Mouse (Mus musculus) C2C12 (cell line): ENCODE measurements around the gene Cyp1a2.
A peak's percentile ranks its signal among the peaks of the same experiment; 100 is the strongest.

Experiments
- CTCF ChIP-seq: IDR thresholded peaks from one replicate; pipeline ENCODE4 v1.5.1; 2011; ENCODE audit not compliant: control insufficient read depth, insufficient read depth, insufficient read length
- MAX ChIP-seq: IDR thresholded peaks from one replicate; pipeline ENCODE4 v1.6.1; 2011; ENCODE audit warnings: mild to moderate bottlenecking, control low read depth
- MYOG ChIP-seq: IDR thresholded peaks from one replicate; pipeline ENCODE4 v1.6.1; 2011; ENCODE audit not compliant: control insufficient read depth, insufficient read length; ENCODE audit errors: extremely low read depth
- USF1 ChIP-seq: IDR thresholded peaks from one replicate; pipeline ENCODE4 v1.6.1; 2011; ENCODE audit warnings: low read depth, mild to moderate bottlenecking, control low read depth, moderate library complexity

- TF ChIP-seq CTCF (no peak), MYOG (no peak), MAX (no peak), USF1 (peak; percentile 96)
Measured at GRCm38 (mm10) chr9:57655749-57656148, 27.8 kb downstream of the Cyp1a2 start.
